Mouse (Mus musculus): Measurements from ENCODE around the gene Lmo3.

Lmo3 gene

GRCm38 (mm10) chr6:138420536-138420891, 161.3 kb downstream of the Lmo3 start:
- Histone ChIP-seq H3K36me3 (ENCODE audit: insufficient read depth, low read length) (no peaks in the 10 kb centered on the region), H3K27me3 (ENCODE audit: insufficient read depth, low read length) (peaks cover 41% of the 10 kb centered on the region), H3K4me3 (replicated peaks; ENCODE audit: low read length) (no peak overlapping the region), H3K9me3 (ENCODE audit: low read length) (no peaks in the 10 kb centered on the region), H3K4me1 (replicated peaks; ENCODE audit: low read depth, low read length) (peaks cover 38% of the 10 kb centered on the region)
- TF ChIP-seq NANOG (IDR thresholded peaks at IDR 0.05; ENCODE audit: borderline replicate concordance, low read length) (no peak), POU5F1 (IDR thresholded peaks at IDR 0.05; ENCODE audit: borderline replicate concordance, low read length) (no peak), CTCF (conservative IDR thresholded peaks at IDR 0.05; ENCODE audit: low read length) (no peak)

GRCm38 (mm10) chr6:138419871-138420535, 161.8 kb downstream of the Lmo3 start:
- TF ChIP-seq NANOG (IDR thresholded peaks at IDR 0.05; ENCODE audit: borderline replicate concordance, low read length) (peak; percentile 19; the same call in 1 of the 2 replicates), POU5F1 (IDR thresholded peaks at IDR 0.05; ENCODE audit: borderline replicate concordance, low read length) (no peak)
- H3K4me1 ChIP-seq (replicated peaks; ENCODE audit: low read depth, low read length) = peaks cover 38% of the 10 kb centered on the region
- H3K36me3 ChIP-seq (ENCODE audit: insufficient read depth, low read length) = no peaks in the 10 kb centered on the region

GRCm38 (mm10) chr6:138412075-138412474, 169.7 kb downstream of the Lmo3 start:
- H3K9me3 ChIP-seq (ENCODE audit: low read length) = no peaks in the 10 kb centered on the region
- TF ChIP-seq CTCF (conservative IDR thresholded peaks at IDR 0.05; ENCODE audit: low read length) (no peak), POU5F1 (IDR thresholded peaks at IDR 0.05; ENCODE audit: borderline replicate concordance, low read length) (no peak), NANOG (IDR thresholded peaks at IDR 0.05; ENCODE audit: borderline replicate concordance, low read length) (no peak)
- H3K36me3 ChIP-seq (ENCODE audit: insufficient read depth, low read length) = no peaks in the 10 kb centered on the region
- no peak overlapping the region for H3K4me3 ChIP-seq (replicated peaks; ENCODE audit: low read length)
- H3K27me3 ChIP-seq (ENCODE audit: insufficient read depth, low read length) = peaks cover 3% of the 10 kb centered on the region; the same call in 1 of the 2 replicates
- H3K4me1 ChIP-seq (replicated peaks; ENCODE audit: low read depth, low read length) = no peaks in the 10 kb centered on the region

More at GRCm38 (mm10) chr6:138419871-138420535, 161.8 kb downstream of the Lmo3 start:
- Histone ChIP-seq H3K9me3 (ENCODE audit: low read length) (no peaks in the 10 kb centered on the region), H3K4me3 (replicated peaks; ENCODE audit: low read length) (no peak overlapping the region), H3K27me3 (ENCODE audit: insufficient read depth, low read length) (peaks cover 40% of the 10 kb centered on the region)

GRCm38 (mm10) chr6:138402031-138402430, 179.7 kb downstream of the Lmo3 start:
- Histone ChIP-seq H3K4me3 (replicated peaks; ENCODE audit: low read length) (no peak overlapping the region), H3K36me3 (ENCODE audit: insufficient read depth, low read length) (no peaks in the 10 kb centered on the region), H3K9me3 (ENCODE audit: low read length) (no peaks in the 10 kb centered on the region), H3K27me3 (ENCODE audit: insufficient read depth, low read length) (no peaks in the 10 kb centered on the region), H3K4me1 (replicated peaks; ENCODE audit: low read depth, low read length) (no peaks in the 10 kb centered on the region)
- no peak for TF ChIP-seq POU5F1 (IDR thresholded peaks at IDR 0.05; ENCODE audit: borderline replicate concordance, low read length)
- no peak for TF ChIP-seq NANOG (IDR thresholded peaks at IDR 0.05; ENCODE audit: borderline replicate concordance, low read length)

GRCm38 (mm10) chr6:138398836-138399235, 182.9 kb downstream of the Lmo3 start:
- Histone ChIP-seq H3K4me1 (replicated peaks; ENCODE audit: low read depth, low read length) (no peaks in the 10 kb centered on the region), H3K4me3 (replicated peaks; ENCODE audit: low read length) (no peak overlapping the region), H3K36me3 (ENCODE audit: insufficient read depth, low read length) (no peaks in the 10 kb centered on the region), H3K9me3 (ENCODE audit: low read length) (no peaks in the 10 kb centered on the region), H3K27me3 (ENCODE audit: insufficient read depth, low read length) (no peaks in the 10 kb centered on the region)
- no peak for TF ChIP-seq CTCF (conservative IDR thresholded peaks at IDR 0.05; ENCODE audit: low read length)
- TF ChIP-seq NANOG (IDR thresholded peaks at IDR 0.05; ENCODE audit: borderline replicate concordance, low read length) = no peak
- TF ChIP-seq POU5F1 (IDR thresholded peaks at IDR 0.05; ENCODE audit: borderline replicate concordance, low read length) = no peak

- H3K4me3 ChIP-seq (replicated peaks; ENCODE audit: low read length) = no peak overlapping the region
- no peaks in the 10 kb centered on the region for H3K9me3 ChIP-seq (ENCODE audit: low read length)
- no peaks in the 10 kb centered on the region for H3K36me3 ChIP-seq (ENCODE audit: insufficient read depth, low read length)
- no peaks in the 10 kb centered on the region for H3K4me1 ChIP-seq (replicated peaks; ENCODE audit: low read depth, low read length)
- TF ChIP-seq NANOG (IDR thresholded peaks at IDR 0.05; ENCODE audit: borderline replicate concordance, low read length) = no peak
- no peak for TF ChIP-seq CTCF (conservative IDR thresholded peaks at IDR 0.05; ENCODE audit: low read length)
- TF ChIP-seq POU5F1 (IDR thresholded peaks at IDR 0.05; ENCODE audit: borderline replicate concordance, low read length) = no peak
- no peaks in the 10 kb centered on the region for H3K27me3 ChIP-seq (ENCODE audit: insufficient read depth, low read length)
Measured at GRCm38 (mm10) chr6:138391085-138391484, 190.7 kb downstream of the Lmo3 start.

GRCm38 (mm10) chr6:138388168-138388936, 193.4 kb downstream of the Lmo3 start:
- TF ChIP-seq POU5F1 (IDR thresholded peaks at IDR 0.05; ENCODE audit: borderline replicate concordance, low read length) (no peak), NANOG (IDR thresholded peaks at IDR 0.05; ENCODE audit: borderline replicate concordance, low read length) (no peak), CTCF (conservative IDR thresholded peaks at IDR 0.05; ENCODE audit: low read length) (no peak)
- H3K36me3 ChIP-seq (ENCODE audit: insufficient read depth, low read length) = no peaks in the 10 kb centered on the region
- H3K27me3 ChIP-seq (ENCODE audit: insufficient read depth, low read length) = no peaks in the 10 kb centered on the region

GRCm38 (mm10) chr6:138383208-138383607, 198.6 kb downstream of the Lmo3 start:
- H3K36me3 ChIP-seq (ENCODE audit: insufficient read depth, low read length) = no peaks in the 10 kb centered on the region
- TF ChIP-seq POU5F1 (IDR thresholded peaks at IDR 0.05; ENCODE audit: borderline replicate concordance, low read length) (no peak), CTCF (conservative IDR thresholded peaks at IDR 0.05; ENCODE audit: low read length) (no peak), NANOG (IDR thresholded peaks at IDR 0.05; ENCODE audit: borderline replicate concordance, low read length) (no peak)
- no peaks in the 10 kb centered on the region for H3K27me3 ChIP-seq (ENCODE audit: insufficient read depth, low read length)
- H3K4me3 ChIP-seq (replicated peaks; ENCODE audit: low read length) = no peak overlapping the region
- no peaks in the 10 kb centered on the region for H3K9me3 ChIP-seq (ENCODE audit: low read length)
- no peaks in the 10 kb centered on the region for H3K4me1 ChIP-seq (replicated peaks; ENCODE audit: low read depth, low read length)

More at GRCm38 (mm10) chr6:138388168-138388936, 193.4 kb downstream of the Lmo3 start:
- Histone ChIP-seq H3K4me1 (replicated peaks; ENCODE audit: low read depth, low read length) (no peaks in the 10 kb centered on the region), H3K9me3 (ENCODE audit: low read length) (no peaks in the 10 kb centered on the region), H3K4me3 (replicated peaks; ENCODE audit: low read length) (no peak overlapping the region)

Measured in E14TG2a.4 (cell line).